Mouse (Mus musculus): ENCODE measurements around the gene Prss35.

Prss35 gene

DNA sequence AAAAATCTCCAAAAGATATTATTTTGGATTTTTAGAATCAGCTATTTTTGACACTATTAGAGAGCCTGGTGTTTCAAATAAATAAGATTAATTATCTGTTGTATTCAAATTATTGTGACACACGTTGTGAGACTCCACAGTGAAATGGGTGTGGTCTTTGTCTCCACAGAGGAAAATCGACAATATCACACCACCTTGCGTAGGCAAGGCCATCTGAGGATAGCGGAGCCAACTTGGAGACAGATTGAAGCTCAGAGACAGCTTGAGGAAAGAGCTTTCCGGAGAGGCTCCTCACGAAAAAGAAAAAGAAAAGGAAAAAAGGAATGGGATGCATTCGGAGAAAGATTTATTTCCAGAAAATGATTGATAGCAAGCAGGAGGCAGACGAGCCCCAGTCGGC, 8.7 kb upstream of the Prss35 start:
- DNase-seq: no peak

DNA sequence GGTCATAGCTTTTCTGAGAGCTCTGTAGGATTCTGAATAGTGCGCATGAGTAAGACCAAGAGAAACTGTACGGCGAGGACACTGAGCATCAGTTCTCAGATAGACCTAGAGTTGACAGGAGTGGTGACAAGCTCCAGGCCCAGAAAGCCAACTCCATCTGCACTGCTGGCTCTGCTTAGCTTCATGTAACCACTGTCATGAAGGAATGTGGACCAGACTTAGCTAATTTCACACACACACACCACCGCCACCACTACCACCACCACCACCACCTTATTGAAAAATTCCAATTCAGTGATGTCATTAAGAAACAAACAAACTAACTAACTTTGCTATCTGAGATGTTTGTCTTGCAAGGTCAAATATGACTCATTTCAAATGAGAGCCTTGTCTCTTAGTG, 6.5 kb upstream of the Prss35 start:
- DNase-seq: no peak

GRCm38 (mm10) chr9:86738067-86738466, 5.4 kb upstream of the Prss35 start:
- DNase-seq: no peak

DNA sequence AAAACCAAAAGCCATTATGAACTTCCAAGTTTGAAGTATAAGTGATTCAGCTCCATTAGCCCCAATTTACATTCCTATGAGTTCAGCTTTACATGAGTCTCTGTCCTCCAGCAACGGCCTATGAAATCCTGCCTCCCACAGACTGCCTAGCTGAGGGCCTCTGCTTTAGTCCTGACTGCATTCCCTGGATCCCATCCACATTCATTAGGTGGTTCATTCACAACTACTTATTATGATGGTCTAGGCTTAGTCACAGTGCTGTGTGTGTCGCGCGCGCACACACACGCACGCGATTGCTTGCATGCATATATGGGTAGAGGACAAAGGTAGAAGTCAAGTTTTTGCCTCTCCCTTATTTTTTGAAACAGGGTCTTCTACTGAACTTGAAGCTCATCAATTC, 4.6 kb upstream of the Prss35 start:
- DNase-seq: no peak

DNA sequence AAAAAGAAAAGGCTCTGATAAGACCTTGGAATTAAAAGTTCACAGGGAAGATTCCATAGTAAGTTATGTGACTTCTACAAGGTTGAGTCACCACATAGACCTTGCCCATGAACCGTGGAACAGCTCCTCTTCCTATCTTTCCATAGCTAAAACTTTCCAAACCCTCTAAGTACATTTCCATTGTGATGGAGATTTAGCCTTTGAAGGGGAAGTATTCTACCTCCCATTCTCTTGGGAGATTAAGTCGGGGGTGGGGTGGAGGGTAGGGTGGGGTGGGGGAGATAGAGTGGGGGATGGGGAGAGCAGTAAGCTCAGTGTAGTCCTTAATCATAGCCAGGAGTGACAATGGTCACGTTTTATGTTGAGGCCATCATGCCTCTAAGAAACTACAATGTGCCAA, 3.5 kb upstream of the Prss35 start:
- DNase-seq: no peak

DNA sequence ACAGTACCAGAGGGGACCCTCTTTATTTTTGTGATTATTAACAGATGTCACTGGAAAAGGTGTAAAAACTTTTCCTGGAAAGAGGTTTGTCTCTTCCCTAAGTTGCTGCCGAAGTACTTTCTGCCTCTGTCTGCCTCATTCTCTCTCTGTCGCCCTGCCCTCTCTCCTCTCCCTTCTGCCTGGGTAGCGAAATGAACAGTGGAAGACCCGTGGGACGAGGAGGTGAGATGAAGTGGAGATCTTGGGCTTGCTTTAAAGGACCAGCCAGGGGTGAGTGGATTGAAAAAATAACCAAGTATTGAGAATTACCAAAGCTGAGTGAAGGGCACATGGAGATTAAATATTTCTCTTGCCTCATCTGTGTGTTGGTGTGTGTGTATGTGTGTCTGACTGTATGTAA, 592 bp downstream of the Prss35 start:
- DNase-seq: no peak

DNA sequence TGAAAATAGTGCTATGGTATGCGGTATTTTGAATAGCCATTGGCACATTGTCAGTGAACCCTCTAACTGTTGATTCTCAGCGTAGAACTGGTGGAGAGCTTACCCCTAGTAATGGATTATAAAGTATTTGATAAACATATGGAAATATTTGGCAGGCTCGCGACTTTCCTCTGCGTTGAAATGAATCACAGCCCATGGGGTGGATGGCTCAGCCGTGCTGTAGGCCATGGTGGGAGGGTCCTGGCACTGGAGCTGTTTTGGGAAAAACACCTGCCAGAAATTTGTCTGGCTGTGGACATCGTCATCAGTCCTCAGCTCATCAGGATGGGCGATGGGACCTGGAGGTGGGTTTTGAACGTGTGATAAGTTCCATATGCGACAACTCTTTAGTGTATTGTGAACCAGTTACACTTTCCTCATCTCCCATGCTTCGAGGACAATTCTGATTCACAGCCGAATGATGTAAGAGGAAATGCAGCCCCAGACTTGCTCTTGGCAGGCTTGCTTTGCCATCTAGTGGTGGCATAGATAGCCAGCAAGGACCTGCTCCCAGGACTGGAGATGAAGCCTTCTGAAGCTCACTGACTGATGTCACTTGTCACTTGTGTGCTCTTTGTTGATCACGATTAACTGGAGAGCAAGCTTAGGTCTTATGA, 2.6 kb downstream of the Prss35 start:
- DNase-seq: peak; percentile 84

DNA sequence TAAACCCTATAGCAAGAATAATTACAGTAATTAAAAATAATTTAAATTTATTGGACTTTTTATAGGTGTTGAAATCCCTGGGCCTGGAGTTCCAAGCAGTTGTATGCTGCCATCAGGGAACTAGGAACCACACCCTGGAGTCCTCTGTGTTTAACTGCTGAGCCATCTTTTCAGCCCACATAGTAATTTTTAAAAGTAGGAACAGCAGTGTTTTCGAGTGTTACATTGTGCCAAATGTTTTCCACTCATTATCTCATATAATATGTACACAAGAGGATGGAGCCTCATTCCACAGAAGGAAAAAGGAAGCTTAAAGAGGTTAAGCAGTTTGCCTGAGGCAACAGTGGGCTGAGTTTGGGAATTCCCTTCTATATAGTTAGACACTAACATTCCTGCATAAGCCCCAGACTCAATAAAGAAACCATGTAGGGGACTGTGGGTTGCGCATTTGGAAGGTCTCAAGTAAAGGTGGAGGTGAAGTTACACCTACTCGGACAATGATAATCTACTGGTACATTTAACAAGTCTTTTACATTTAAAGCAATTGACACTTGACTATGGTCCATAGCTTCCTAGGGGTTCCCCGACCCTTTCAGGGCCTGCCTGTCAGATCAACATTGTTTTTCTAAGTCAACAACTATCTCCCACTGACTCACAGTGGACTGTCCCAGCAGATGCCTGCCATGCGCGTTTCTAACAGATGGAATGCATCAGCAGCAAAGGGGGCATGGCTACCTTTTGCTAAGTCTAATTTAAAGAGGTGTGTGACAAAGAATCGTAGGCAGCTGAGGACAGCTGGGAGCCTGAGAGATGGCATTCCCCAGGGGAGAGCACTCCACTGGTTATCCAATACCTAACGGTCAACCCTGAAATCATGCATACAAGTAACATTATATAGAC, 19.3 kb downstream of the Prss35 start:
- DNase-seq: peak; percentile 49

DNA sequence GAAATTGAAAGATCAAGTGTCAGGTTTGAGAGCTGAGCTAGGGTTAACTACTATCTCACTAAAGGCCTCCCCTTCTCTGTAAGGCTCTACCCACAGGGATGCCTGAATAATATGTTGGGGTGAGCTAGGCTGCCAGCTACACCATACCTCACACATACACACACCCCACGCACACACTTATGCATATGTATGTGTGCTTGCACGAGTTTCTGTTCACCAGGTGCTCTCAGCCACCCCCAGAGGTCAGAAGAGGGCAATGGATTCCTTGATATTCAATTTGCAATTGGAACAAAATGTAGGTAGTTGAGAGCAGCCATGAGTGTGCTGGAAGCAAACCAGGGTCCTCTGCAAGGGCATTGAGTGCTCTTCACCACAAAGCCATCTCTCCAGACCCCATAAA, 20.6 kb downstream of the Prss35 start:
- DNase-seq: no peak

DNA sequence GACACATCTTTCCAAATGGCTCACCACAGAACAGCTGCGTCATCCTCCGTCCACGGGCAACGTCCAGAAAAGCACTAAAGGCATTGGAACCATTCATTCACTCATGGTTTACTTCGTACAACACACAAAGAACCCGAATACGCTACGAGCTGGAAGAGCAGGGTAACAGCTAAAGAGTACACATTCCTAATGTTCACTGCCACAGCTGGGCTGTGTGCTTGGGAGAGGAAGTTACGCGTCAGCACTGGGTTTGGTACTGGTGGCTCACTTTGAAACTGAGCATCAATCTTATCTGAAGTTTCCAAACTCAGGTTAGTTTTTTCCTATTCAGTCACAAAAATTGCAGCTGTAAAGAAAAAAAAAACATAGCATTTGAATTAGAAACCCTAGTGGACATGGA, 23.5 kb downstream of the Prss35 start:
- no peak for DNase-seq

- DNase-seq: no peak
These were observed 29.4 kb downstream of the Prss35 start for GRCm38 (mm10) chr9:86772897-86773296.

DNA sequence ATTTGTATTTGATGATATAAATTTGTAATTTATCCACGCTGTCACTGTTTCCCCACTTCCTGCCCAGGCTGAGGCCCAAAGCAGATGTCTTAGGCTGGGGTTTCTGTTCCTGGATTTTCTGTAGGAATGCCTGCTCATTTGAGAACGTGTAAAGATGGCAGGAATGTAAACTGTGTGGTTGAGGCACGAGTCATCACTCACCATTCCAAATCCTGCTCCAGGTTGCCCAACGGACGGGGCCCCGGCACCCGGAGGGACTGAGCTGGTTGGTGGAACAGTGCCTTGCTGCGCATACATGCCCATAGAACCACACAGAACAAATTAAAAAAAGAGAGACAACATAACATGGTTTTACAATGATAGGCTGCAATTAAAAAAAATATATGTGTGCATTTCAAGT, 30.5 kb downstream of the Prss35 start:
- no peak for DNase-seq

- no peak for DNase-seq
These were observed 31.9 kb downstream of the Prss35 start for GRCm38 (mm10) chr9:86775374-86775773.

- no peak for DNase-seq
These were observed 33.9 kb downstream of the Prss35 start for GRCm38 (mm10) chr9:86777309-86777708.

DNA sequence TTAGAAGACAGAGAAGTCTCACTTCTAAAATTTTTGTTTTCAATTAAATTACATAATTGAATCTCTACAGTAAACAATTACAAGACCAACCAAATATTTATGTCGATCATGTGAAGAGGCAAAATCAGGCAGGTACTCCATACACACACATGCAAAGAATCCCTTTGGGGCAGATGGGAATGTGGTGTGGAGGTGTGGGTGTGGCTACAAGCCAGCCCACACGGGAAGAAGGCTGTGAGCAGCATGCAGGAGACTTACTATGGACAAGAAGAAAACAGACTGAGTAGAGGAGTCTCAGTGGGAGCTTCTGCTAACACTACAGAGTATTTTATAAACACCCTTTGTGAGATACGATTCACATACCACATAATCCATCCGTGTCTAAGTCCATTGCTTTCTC, 34.8 kb downstream of the Prss35 start:
- DNase-seq: no peak

DNA sequence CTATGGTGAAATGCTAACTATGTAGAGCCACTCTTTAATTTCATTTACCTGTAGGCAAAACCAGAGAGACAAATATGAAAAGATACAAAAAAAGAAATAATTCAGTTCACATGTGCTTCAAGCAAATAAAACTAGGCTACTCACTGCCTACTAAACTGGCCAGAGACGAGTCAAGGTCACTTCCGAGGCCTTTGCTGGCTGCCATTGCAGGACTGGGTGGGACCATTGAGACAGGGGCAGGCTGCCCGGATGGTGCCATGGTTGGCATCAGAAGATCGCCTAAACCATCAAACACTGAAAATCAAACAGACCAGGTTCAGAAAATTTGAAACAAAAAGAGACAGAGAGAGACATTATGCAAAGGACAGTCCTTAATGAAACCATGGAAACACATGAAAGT, 38.0 kb downstream of the Prss35 start:
- no peak for DNase-seq

DNA sequence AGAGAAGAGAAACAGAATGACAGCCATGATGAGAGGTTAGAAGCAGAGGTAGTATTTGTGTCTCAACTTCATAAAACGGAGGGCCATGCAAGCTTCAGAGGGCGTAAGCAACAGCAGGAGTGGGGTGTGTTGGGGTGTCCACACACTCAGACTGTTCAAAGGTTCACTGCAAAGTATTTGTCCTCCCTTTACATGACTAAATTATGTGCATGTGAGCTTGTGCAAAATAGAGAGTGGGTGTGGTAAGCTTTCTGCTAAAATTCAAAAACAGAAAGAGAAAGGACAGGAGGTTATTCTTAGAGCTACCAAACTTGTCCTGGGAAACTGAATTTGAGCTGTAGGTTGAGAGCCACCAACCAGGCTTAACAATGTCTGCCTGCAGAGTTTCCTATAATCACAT, 39.4 kb downstream of the Prss35 start:
- no peak for DNase-seq

DNA sequence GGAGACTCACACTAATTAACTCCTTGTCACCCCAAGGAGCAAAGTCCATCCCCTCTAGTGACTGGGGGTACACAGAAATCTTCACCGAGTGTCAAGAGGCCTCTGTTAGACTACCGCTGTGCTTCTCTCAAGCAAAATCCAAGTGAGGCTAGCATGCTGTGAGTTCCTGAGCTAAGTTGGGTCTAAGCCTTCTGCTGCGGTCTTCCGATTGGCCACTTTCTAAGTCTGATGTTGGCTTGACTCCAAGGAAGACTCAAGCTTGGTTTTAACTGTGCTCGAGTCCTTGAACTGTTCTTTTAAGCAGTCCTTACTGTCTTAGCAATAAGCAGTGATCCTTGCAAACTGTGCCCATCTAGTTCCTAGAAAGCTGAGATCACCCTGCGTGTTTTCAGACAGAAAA, 45.7 kb downstream of the Prss35 start:
- no peak for DNase-seq

DNA sequence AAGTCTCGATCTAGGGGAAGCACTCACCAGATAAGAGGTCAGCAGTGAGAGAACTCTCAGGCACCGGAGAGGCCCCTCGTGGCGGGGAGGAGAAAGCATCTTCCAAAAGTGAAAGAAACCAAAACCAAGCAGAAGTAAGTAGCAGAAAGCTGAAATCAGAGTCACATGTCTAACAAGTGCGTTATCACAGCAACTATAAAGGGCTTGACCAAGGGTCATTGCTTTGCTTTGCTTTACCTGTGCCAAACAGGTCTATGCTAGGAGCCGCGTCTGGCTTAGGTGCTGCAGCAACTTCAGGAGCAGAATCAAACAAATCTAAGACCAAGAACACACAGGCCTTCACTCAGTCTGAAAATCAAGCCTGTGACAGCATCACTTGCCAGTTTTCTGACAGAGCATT, 48.5 kb downstream of the Prss35 start:
- no peak for DNase-seq

DNA sequence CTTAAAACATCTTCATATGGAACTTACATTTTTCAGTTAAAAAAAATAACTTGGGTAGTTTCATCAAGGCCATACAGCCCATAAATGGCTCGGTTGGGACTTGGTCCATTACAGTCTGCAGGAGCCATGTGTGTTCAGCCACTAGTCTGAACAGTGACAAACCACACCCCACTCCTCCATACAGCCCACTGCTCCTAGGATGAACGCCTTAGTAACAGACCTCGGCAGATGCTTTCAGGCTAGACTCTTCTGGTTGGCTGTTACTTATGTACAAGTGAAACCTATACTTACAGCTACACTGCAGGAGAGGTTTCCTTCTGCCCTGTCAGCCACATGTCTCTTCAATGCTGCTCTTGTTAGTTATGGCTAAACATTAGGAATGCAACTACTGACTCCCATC, 51.8 kb downstream of the Prss35 start:
- DNase-seq: no peak

DNA sequence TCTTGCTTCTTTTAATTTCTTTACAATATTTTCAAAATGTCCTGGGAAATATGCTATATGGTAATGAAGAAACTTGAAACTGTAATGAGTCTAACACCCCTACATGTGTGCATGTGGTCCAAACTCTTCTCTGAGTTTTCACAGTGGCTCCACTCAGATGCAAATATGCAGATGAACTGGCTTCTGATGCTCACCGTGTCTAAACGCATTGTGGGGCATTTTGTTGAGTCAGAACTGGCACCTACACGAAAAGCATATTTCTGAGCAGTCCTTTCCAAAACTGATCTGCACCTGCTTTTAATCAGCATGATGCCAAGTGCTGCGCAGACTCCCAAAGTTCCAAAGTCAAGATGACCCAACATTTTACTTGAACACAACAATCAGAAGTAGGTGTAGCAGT, 54.1 kb downstream of the Prss35 start:
- DNase-seq: no peak

- no peak for DNase-seq
These were observed 54.7 kb downstream of the Prss35 start for GRCm38 (mm10) chr9:86798129-86798528.

DNA sequence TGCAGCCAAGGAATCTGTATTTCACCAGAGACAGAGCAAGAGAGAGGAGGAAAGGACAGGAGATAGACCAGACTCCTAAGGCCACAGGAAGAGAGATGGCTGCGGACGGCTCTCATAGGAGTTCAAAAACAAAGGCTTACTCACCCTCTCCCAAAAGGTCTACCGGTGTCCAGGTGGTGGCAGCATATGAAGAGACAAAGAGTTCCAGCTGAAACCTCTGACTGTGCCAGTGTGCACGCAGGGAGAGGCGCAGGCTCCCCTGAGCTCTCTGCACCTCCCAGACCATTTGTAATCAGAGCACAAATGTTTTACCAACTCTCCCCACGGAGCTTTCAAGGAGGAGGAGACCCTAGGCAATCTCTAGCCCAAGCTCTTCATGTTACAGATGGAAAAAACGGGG, 55.2 kb downstream of the Prss35 start:
- peak; percentile 7 for DNase-seq

DNA sequence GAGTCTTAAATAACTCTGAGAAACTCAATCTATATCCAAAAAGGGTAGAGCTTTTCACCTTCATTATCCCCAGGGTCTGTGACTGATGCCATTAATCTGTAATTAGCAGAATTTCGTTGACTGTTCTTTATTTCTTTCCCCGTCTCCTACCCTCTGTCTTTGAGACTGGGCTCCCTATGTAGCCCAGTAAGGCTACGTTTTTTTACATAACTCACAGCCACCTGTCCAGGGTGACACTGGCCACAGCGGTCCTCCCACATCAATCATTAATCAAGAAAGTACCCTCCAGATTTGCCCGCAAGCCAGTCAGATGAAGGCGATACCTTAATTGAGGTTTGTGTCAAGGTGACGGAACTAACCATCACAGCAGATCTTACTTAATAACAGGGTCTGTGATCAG, 55.6 kb downstream of the Prss35 start:
- DNase-seq: no peak

All from embryo, embryonic 11 days (tissue).